Mouse (Mus musculus) forebrain, postnatal 0 days (tissue): ENCODE measurements at regions not wholly inside any gene's neighbourhood (a gene's known extent, or its start where the extent isn't known, plus 50 kb on each side); places are given as distances from the start of the nearest gene placed in this dataset.
"Not testable (repeated sequence)": the region's sequence is repeated elsewhere in the genome, so short reads cannot be mapped to it uniquely, and the experiment has no call there.

Source experiments
- ATAC-seq: fragments of 200-750 bp; cut with Nextera tagmentation; 2 replicates; pipeline ENCODE4 v1.8.0; 2017; ENCODE audit warnings: mild to moderate bottlenecking, moderate library complexity
- DNase-seq: peaks from one replicate; pipeline ENCODE4 v3.0.0-alpha.2; 2015
- H3K27ac ChIP-seq: fragments of 300-500 bp; sonication (generic); 2 replicates; pipeline ENCODE4 v1.5.1; 2014; ENCODE audit warnings: low read depth, mild to moderate bottlenecking, antibody characterized with exemption, low read length, moderate library complexity, mixed read lengths
- H3K27me3 ChIP-seq: fragments of 300-500 bp; sonication (generic); 2 replicates; pipeline ENCODE4 v1.6.1; 2014; ENCODE audit warnings: mild to moderate bottlenecking, low read length, mixed read lengths; ENCODE audit not compliant: insufficient read depth
- H3K36me3 ChIP-seq: fragments of 300-500 bp; sonication (generic); 2 replicates; pipeline ENCODE4 v1.6.1; 2014; ENCODE audit warnings: mild to moderate bottlenecking, moderate library complexity; ENCODE audit not compliant: insufficient read depth
- H3K4me1 ChIP-seq: fragments of 300-500 bp; sonication (generic); 2 replicates; pipeline ENCODE4 v1.6.1; 2014; ENCODE audit warnings: antibody characterized with exemption; ENCODE audit not compliant: insufficient read depth
- H3K4me2 ChIP-seq: fragments of 300-500 bp; sonication (generic); 2 replicates; pipeline ENCODE4 v1.6.1; 2014; ENCODE audit warnings: low read depth, mild to moderate bottlenecking, moderate library complexity
- H3K4me3 ChIP-seq: fragments of 300-500 bp; sonication (generic); 2 replicates; pipeline ENCODE4 v1.5.1; 2014; ENCODE audit warnings: low read depth, low read length, mixed read lengths
- H3K9ac ChIP-seq: fragments of 300-500 bp; sonication (generic); 2 replicates; pipeline ENCODE4 v1.6.1; 2014; ENCODE audit warnings: mild to moderate bottlenecking
- H3K9me3 ChIP-seq: fragments of 300-500 bp; sonication (generic); 2 replicates; pipeline ENCODE4 v1.6.1; 2016; ENCODE audit warnings: low read length
- CTCF ChIP-seq: sonication (generic); IDR thresholded peaks from 2 replicates; pipeline ENCODE4 v1.5.1; 2016; ENCODE audit warnings: antibody characterized with exemption, control low read depth, low read depth
- WGBS: fragments of 180-500 bp; shearing (Covaris S2); extraction: QIAGEN DNeasy Blood & Tissue Kit; methylation state at CpG from one replicate; pipeline ENCODE4 v1.1.7; 2014; 5-methylcytosine and 5-hydroxymethylcytosine counted together

- no peak for TF ChIP-seq CTCF
- WGBS: 88% methylated on average over 2 of the region's 2 CpGs
- Histone ChIP-seq H3K27me3 (no peaks in the 10 kb centered on the region), H3K9ac (no peak overlapping the region), H3K36me3 (no peaks in the 10 kb centered on the region), H3K9me3 (no peaks in the 10 kb centered on the region), H3K4me2 (no peak overlapping the region), H3K4me1 (peaks cover 16% of the 10 kb centered on the region), H3K27ac (no peak overlapping the region), H3K4me3 (no peak overlapping the region)
- no peak for ATAC-seq
- no peak for DNase-seq
Observed at GRCm38 (mm10) chr16:12798523-12798922, 311.0 kb upstream of the Ercc4 start.

GRCm38 (mm10) chr16:12800181-12800580 lies 309.3 kb upstream of the Ercc4 start:
- Histone ChIP-seq H3K9me3 (no peaks in the 10 kb centered on the region), H3K27me3 (no peaks in the 10 kb centered on the region), H3K36me3 (no peaks in the 10 kb centered on the region), H3K4me2 (0 out of 2 replicates have a peak overlapping the region, but pooled peaks have one; percentile 3), H3K4me1 (peaks cover 16% of the 10 kb centered on the region), H3K9ac (no peak overlapping the region), H3K4me3 (no peak overlapping the region), H3K27ac (peak overlapping the region; percentile 81)
- WGBS: 24% methylated on average over 1 of the region's 1 CpGs
- no peak for TF ChIP-seq CTCF
- ATAC-seq (peak; percentile 94), DNase-seq (peak; percentile 82)

GRCm38 (mm10) chr16:12802651-12803050 lies 306.8 kb upstream of the Ercc4 start:
- H3K4me1 ChIP-seq: peaks cover 16% of the 10 kb centered on the region
- no peak overlapping the region for H3K27ac ChIP-seq
- H3K27me3 ChIP-seq: no peaks in the 10 kb centered on the region
- 81% methylated on average over 1 of the region's 1 CpGs for WGBS
- H3K36me3 ChIP-seq: no peaks in the 10 kb centered on the region
- TF ChIP-seq CTCF: no peak
- no peak overlapping the region for H3K4me3 ChIP-seq
- no peak overlapping the region for H3K4me2 ChIP-seq
- no peak overlapping the region for H3K9ac ChIP-seq
- H3K9me3 ChIP-seq: no peaks in the 10 kb centered on the region
- ATAC-seq (no peak), DNase-seq (no peak)

GRCm38 (mm10) chr16:12807351-12807871 lies 302.1 kb upstream of the Ercc4 start:
- TF ChIP-seq CTCF: no peak
- H3K27me3 ChIP-seq: no peaks in the 10 kb centered on the region
- H3K36me3 ChIP-seq: no peaks in the 10 kb centered on the region
- H3K27ac ChIP-seq: no peak overlapping the region
- ATAC-seq: no peak
- DNase-seq: no peak
- no peaks in the 10 kb centered on the region for H3K4me1 ChIP-seq
- no peak overlapping the region for H3K4me3 ChIP-seq
- H3K9me3 ChIP-seq: no peaks in the 10 kb centered on the region
- no peak overlapping the region for H3K4me2 ChIP-seq
- WGBS: 49% methylated on average over 8 of the region's 8 CpGs
- no peak overlapping the region for H3K9ac ChIP-seq

GRCm38 (mm10) chr16:12811088-12811487 lies 298.4 kb upstream of the Ercc4 start:
- 43% methylated on average over 2 of the region's 2 CpGs for WGBS
- no peak for ATAC-seq
- H3K27ac ChIP-seq: no peak overlapping the region
- H3K4me3 ChIP-seq: no peak overlapping the region
- no peak overlapping the region for H3K9ac ChIP-seq
- H3K9me3 ChIP-seq: no peaks in the 10 kb centered on the region
- no peak for DNase-seq
- no peak for TF ChIP-seq CTCF
- H3K36me3 ChIP-seq: no peaks in the 10 kb centered on the region
- H3K4me2 ChIP-seq: no peak overlapping the region
- H3K27me3 ChIP-seq: no peaks in the 10 kb centered on the region
- no peaks in the 10 kb centered on the region for H3K4me1 ChIP-seq

- Histone ChIP-seq H3K4me2 (no peak overlapping the region), H3K9me3 (no peaks in the 10 kb centered on the region), H3K27me3 (no peaks in the 10 kb centered on the region), H3K4me3 (no peak overlapping the region), H3K27ac (no peak overlapping the region), H3K36me3 (no peaks in the 10 kb centered on the region), H3K4me1 (no peaks in the 10 kb centered on the region), H3K9ac (no peak overlapping the region)
- TF ChIP-seq CTCF: no peak
- 74% methylated on average over 6 of the region's 6 CpGs for WGBS
- no peak for ATAC-seq
- DNase-seq: no peak
Observed at GRCm38 (mm10) chr16:12824646-12825045, 284.8 kb upstream of the Ercc4 start.

- H3K9ac ChIP-seq: no peak overlapping the region
- H3K4me2 ChIP-seq: no peak overlapping the region
- peak; percentile 45 for TF ChIP-seq CTCF
- 66% methylated on average over 8 of the region's 8 CpGs for WGBS
- no peak overlapping the region for H3K27ac ChIP-seq
- no peaks in the 10 kb centered on the region for H3K27me3 ChIP-seq
- H3K36me3 ChIP-seq: no peaks in the 10 kb centered on the region
- DNase-seq (no peak), ATAC-seq (no peak)
- H3K9me3 ChIP-seq: no peaks in the 10 kb centered on the region
- H3K4me1 ChIP-seq: no peaks in the 10 kb centered on the region
- no peak overlapping the region for H3K4me3 ChIP-seq
Observed at GRCm38 (mm10) chr16:12826222-12826621, 283.3 kb upstream of the Ercc4 start.

GRCm38 (mm10) chr16:12831308-12831707 lies 278.2 kb upstream of the Ercc4 start:
- not testable (repeated sequence) for DNase-seq, H3K9ac ChIP-seq, H3K27me3 ChIP-seq, H3K4me3 ChIP-seq, H3K9me3 ChIP-seq, H3K4me2 ChIP-seq, H3K4me1 ChIP-seq, H3K27ac ChIP-seq, H3K36me3 ChIP-seq, ATAC-seq
- WGBS: 52% methylated on average over 1 of the region's 1 CpGs
